In the genomic region with DNA sequence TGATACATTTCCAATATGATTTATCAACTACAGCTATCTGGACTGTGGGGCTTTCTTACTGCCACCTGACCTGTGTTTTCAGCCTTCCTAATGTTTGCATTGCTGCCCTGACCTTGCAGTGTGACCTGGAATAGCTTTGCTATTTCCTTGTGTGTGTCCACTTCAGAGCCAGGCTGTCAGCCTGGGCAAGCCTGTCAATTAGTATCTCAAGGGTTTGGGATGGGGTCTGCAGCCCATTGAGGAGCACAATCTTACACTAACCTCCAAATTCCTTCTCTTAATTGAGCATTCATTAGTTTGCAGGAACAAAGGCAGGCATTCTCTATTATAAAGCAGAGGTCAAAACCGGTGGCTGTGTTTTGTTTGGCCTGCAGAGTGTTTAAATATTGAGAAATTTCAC, we compare ENCODE assay signal across 17 mouse cellular contexts.
"Had no signal": no experiment of that assay in that cellular context is flagged by ENCODE, and none has a peak within 500 bp of the region (broad histone marks: within the 10 kb centered on the region; RNA-seq: fewer than 3 reads in every experiment).

No protein-coding gene starts in this region.

- H3K4me2 ChIP-seq: limb, embryonic 13.5 days; liver, embryonic 15.5 days; lung, embryonic 15.5 days; midbrain, embryonic 12.5 days; neural tube, embryonic 13.5 days had no signal

- H3K36me3 ChIP-seq: limb, embryonic 13.5 days; liver, embryonic 15.5 days; lung, embryonic 15.5 days; midbrain, embryonic 12.5 days; neural tube, embryonic 13.5 days had no signal

- DNase-seq: kidney, adult 11 months; kidney, adult 9 months; kidney, postnatal 14 days; left cerebral cortex, postnatal 4 days; lung, postnatal 14 days; right cerebral cortex, adult 18-20 months; right cerebral cortex, postnatal 25 days; thymus, adult 18-20 months; thymus, postnatal 14 days had no signal

- H3K27ac ChIP-seq: liver, embryonic 15.5 days; lung, embryonic 15.5 days; macrophage; midbrain, embryonic 12.5 days had no signal

- H3K9me3 ChIP-seq: limb, embryonic 13.5 days; liver, embryonic 15.5 days; lung, embryonic 15.5 days; megakaryocyte, embryonic 14.5 days; midbrain, embryonic 12.5 days; neural tube, embryonic 13.5 days had no signal

- H3K9ac ChIP-seq: limb, embryonic 13.5 days; liver, embryonic 15.5 days; lung, embryonic 15.5 days; midbrain, embryonic 12.5 days; neural tube, embryonic 13.5 days had no signal

- ATAC-seq: midbrain, embryonic 16.5 days had no signal

- H3K4me3 ChIP-seq: limb, embryonic 13.5 days; liver, embryonic 15.5 days; lung, embryonic 15.5 days; megakaryocyte, embryonic 14.5 days; midbrain, embryonic 12.5 days; neural tube, embryonic 13.5 days had no signal

- H3K27me3 ChIP-seq: limb, embryonic 13.5 days; liver, embryonic 15.5 days; lung, embryonic 15.5 days; megakaryocyte, embryonic 14.5 days; midbrain, embryonic 12.5 days; neural tube, embryonic 13.5 days had no signal
